Mouse (Mus musculus) lung, postnatal 36 days (tissue): ENCODE results near the gene Mrgpre.

Experiments used
- DNase-seq: peaks from one replicate; pipeline ENCODE4 v3.0.0; 2022; ENCODE audit warnings: mixed read lengths

Gene Mrgpre

DNA sequence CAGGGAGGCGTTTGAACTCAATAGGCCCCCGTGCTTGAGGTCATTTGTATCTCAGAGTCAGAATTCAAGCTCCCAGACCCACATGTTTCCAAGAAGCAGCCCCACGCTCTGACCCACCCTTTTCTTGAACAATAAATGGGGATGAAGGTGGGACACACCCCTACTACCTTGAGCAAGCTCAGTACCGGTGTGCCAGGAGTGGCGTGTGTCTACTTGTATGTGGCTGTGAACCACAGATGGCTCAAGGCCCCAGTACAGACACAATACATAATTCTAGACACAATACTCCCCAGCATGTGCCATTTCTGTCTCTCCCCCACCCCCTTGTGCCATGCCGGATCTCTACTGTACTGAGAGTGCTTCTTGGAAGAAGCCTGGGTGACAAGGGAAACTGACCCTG lies 46.1 kb downstream of the Mrgpre start:
- no peak for DNase-seq

- no peak for DNase-seq
Observed at GRCm38 (mm10) chr7:143733746-143734145, 50.6 kb downstream of the Mrgpre start.

DNA sequence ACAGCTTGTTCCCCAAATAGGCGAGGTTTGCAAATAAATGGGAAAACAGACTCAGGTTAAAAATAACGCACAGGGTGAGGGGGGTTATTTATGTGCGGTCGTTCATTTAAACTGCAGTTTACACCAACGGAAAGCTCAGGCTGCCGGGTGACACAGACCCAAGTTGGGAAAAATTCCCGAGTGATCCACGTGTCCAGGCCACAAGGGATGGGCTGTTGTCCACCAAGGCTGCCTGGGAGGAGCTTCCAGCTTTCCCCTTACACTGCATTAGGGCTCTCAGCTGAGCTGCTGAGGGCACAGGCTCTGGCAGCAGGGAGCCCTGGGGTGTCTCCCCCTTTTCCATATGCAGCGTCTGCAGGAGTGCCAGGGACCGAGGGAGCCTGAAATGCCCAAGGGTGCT lies 54.4 kb downstream of the Mrgpre start:
- peak; percentile 44 for DNase-seq
